Mouse (Mus musculus) right cerebral cortex, adult 2 months (tissue): ENCODE measurements around the gene Slc36a1.
A peak's percentile ranks its signal among the peaks of the same experiment; 100 is the strongest.

ENCODE experiments used
- DNase-seq, 2 experiments: peaks; one replicate each; pipeline ENCODE4 v3.0.0; 2021 to 2022; ENCODE audit warnings: low spot score in 2 of 2

Gene Slc36a1

DNA sequence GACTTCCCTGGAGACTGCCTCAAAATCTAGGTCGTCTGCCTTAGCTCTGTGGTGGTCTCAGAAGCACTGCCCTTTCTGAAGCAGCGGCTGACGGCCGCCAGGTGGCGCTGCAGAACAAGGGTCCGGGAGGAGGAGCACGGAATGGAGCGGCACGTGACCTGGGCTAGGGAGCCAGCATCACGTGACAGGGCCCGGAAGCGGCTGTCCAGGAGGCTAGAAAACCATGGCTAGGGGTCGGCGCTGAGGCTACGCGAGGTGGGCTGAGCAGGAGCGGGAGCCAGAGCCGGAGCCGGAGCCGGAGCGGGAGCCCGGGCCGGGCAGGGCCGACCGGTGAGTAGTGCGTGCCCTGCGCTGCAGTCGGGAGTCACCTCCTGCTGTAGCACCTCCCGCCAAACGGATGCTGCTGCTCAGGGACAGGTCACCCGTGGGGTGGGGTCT, at the start of gene Slc36a1:
TSS of gene Slc36a1 (plus strand) at position 192 of the 438 bp plus-strand sequence.
- DNase-seq: peak; percentile 92 to 98

DNA sequence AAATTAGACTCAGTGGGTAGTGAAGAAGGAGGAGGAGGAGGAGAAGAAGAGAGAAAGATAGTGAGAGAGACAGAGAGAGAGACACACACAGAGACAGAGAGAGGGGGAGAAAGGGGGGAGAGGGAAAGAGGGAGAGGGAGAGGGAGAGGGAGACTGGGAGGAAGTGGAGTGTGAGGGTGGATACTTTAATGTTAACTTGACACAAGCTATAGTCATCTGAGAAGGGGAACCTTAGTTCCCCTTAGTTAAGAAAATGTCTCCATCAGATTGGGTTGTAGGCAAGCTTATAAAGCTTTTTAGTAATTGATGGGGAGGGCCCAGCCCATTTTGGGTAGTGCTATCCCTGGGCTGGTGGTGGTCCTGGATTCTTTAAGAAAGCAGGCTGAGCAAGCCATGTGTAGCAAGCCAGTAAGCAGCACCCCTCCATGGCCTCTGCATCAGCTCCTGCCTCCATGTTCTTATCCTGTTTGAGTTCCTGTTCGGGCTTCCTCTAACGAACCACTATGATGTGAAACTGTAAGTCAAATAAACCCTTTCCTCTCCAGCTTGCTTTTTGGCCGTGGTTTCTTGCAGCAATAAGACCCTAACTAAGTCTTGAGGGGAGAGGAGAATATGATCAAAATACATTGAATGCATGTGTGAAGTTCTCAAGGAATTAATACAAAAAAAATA, 49.6 kb upstream of the Slc36a1 start:
- no peak for DNase-seq

DNA sequence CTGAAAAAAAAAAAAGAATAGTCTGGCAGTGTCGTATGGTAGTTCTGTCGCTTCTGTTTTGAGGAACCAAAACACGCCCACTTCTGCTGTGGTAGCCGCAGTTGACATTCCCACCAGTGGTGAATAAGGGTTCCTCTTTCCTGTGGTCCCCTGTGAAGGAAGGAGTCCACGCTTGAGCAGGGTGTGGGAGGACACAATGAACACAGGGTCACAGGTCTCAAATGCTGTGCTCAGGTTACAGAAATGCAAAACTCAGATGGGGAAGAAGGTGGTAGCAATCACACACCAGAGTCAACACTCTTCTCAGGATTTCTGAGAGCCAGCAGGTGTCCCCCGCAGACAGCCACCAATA, 49.1 kb upstream of the Slc36a1 start:
- DNase-seq: no peak

DNA sequence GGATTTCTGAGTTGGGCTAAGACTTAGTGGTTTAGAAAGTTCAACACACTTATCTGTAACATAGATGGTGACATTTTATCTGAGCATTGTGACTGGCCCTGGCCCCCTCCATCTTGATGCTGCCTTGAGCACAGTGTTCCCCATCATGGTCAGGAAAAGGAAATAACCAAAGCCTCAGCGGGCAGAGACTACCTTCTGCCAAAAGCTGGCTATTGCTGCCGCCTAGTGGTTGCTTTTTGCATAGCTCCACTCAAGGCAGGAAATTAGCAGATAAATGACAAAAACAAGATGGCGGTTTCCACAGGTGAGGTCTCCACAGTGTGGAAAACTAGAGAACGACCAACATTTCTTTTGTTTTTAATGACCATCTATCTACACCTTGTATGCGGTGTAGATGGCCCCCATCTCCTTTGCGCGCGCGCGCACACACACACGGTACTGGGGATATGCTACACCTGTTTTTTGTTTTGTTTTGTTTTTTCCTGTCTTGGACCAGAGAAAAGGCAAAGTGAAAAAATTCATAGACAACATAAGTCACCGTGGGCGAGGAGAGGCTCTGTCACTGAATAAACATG, 45.3 kb upstream of the Slc36a1 start:
- peak; percentile 89 to 92 for DNase-seq

DNA sequence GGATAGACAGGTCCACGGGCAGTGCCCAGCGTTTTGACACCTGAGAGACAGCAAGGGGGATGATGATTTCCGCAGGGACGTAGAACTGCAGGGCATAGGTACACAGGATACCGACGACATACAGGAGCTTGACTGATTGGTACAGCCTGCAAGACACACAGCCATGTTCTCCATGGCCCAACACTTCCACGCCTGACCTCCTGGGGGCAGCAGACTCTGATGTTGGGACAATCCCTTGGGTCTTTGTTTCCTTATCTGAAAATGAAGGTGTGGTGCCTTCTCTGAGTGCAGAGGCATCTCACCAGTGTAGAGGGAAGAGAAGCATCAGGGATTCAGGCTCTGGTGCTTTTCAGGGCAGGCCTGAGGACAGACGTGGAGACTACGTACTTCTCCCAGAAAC, 41.5 kb upstream of the Slc36a1 start:
- peak; percentile 72 to 80 for DNase-seq

DNA sequence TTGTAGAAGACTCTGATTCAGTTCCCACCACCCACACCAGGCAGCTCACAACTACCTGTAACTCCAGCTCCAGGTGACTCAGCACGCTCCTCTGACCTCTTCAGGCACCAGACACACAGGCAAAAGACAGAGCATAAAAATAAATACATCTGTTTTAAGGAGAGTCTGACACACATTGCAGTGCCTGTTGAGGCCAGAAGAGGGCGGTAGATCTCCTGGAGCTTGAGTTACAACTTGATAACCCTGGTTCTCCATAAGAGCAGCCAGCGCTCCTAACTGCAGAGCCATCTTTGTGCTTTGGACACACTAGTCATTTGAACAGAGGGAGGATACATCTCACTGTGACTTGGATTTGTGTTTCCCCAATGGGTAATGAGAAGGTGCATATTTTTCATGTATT, 39.4 kb upstream of the Slc36a1 start:
- DNase-seq: peak; percentile 63 to 65

DNA sequence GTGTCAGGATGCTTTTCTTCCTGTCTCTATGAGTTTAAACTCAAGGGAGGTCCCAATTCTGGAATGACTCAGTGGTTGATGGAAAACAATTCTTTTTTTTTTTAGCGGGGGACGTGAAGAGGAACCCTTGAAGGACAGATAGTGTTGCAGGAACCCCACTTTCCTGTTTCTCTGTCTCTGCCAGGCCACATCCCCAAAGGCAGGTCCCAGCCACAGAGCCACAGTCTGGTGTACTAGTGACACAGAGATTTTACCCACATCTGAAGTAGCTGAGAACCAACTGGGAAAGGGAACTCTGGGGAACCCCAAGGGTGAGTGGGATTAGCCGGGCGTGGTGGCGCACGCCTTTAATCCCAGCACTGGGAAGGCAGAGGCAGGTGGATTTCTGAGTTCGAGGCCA, 38.4 kb upstream of the Slc36a1 start:
- no peak for DNase-seq

DNA sequence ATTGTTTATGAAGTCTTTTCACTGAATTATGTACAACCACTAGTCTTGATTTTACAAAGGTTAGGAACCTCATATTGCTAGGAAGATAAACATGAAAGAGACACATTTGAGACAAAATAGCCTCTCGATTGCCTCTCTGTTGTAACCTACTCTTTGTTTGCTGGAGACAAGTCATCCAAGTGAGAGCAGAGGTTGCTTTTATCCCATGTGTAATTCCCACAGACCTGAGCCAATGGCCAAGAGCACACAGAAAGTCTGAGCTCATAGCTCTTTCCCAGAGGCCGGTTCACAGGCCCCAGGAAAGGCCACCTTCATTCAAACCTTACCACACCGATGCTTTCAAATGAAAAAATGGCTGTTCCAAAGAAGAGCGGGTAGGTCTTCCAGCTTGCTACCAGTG, 35.6 kb upstream of the Slc36a1 start:
- no peak for DNase-seq

DNA sequence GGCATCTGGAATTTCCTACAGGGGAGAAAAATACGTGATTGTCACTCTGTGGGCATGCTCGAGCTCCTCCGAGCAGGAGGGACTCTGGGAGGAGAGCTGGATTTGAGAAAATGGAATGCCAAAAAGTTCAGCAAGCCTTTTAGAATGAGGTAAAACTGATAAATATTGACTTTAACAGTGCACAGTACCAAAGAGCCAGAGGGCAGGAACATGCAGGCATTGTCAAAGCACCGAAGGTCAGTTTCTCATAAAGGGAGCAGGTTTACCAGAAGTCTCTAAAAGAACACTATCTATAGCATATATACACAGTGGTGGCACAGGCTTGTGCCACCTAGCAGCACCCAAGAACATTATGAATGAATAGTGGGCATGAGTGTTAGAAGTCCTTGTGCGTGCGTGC, 35.2 kb upstream of the Slc36a1 start:
- DNase-seq: no peak

DNA sequence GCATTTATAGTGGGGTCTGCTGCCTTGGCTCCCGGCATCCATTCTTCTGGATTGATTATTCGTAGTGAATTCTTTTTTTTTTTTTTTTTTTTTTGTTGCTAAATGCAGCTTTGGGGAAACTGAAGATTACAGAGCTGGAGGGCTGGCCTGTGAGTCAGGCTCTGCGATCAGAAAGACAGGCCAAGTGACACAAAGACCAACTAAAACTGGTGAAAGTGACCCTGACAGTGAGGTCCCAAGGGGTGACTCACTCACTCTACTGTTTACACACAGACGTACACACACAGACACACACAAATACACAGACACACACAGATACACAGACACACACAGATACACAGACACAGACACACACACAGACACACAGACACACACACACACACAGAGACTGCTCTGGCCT, 33.6 kb upstream of the Slc36a1 start:
- no peak for DNase-seq

DNA sequence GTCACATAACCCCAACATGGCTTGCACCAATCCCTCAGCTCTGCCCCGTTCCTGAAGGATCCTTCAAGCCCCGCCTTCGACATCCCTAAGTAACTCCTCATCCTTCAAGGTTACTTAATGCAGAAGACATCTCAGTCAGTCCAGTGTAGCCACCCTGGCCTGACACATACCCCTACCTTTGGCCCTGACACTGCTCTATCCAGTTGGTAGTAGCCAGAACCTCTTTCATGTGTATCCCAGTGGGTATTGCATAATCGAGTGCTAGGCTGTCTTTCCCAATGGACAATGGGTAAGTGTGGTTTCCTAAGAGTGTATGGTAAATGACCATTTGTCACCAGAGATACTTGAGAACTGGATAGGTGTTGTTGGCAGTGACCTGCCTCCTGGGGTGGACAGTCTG, 25.3 kb upstream of the Slc36a1 start:
- DNase-seq: no peak

DNA sequence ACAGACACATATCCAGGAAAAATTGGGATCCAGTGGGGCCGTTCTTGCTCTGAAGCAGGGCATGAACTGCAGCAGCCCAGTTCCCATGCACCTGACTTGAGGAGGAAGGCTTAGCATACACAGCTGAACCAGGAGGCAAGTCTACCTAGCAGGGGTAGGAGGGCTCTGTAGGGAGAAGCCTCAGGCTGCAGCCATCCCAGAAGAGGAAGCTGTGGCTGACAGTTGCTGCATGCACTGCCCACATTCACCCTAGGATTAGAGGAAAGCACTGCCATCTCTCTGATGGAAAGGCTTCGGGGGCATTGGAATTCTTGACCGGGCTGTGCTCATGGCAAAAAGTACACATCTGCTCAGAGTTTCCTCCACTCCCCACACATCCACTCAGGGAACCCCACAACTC, 24.3 kb upstream of the Slc36a1 start:
- no peak for DNase-seq

DNA sequence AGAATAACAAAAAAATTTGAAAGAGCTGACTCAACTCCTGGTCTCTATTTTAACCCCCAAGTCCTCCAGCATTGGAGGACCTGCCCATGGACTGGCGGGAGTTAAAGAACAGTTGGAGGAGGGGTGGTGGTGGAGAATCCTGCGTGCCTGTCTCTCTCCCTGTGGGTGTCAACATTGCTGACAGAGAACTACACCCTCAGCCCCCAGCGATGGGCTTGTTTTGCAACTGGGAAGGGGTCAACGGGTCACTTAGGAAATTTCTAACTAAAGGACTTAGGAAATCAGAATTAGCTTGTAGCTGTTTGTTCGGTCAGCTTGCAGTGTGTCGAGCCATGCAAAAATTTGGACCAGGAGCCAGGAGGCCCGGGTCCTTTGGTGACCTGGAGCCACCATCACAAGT, 21.0 kb upstream of the Slc36a1 start:
- DNase-seq: no peak

DNA sequence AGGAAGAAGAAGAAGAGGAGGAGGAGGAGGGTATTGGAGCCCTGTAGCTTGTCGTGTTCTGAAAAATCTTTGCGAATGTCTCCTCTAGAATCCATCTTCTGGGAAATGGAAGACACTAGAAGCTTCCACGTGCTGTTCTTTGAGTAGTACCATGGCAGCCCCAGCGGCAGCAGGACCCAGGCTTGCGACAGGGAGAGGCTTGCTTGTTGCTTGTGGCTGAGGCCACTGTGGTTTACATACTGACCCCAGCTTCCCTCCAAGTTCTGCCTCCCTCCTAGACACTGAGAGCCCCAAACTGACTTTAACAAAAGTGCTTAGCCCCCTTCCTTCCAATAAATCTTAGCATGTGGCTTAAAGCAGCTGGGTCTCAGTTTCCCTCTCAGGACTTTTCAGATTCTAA, 19.9 kb upstream of the Slc36a1 start:
- no peak for DNase-seq

DNA sequence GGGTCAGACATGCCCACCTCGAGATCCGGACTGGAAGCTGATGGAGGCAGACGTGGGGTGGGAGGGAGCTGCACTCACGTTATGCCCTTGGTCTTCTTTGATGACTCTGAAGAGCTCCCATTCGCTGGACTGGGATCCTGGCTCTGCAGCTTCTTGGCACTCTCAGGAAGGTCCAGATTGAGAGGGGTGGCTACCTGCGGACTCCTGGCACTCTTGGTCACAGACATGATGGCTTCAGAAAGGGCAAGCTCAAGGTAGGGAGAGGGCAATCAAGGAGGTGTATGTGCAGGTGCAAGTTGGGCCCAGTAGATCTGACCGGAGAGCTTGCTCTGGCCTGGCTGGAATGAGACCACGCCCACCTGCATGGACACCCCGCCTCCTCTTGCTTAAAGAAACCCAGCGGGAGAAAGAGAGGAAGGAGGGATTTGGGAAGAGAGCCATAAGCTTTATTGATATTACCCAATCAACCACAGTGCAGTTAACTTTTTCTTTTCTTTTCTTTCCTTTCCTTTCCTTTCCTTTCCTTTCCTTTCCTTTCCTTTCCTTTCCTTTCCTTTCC, 19.3 kb upstream of the Slc36a1 start, which contains the start of gene Slc36a2:
TSS of gene Slc36a2 (minus strand) at position 345 of the 559 bp plus-strand sequence.
- no peak for DNase-seq

DNA sequence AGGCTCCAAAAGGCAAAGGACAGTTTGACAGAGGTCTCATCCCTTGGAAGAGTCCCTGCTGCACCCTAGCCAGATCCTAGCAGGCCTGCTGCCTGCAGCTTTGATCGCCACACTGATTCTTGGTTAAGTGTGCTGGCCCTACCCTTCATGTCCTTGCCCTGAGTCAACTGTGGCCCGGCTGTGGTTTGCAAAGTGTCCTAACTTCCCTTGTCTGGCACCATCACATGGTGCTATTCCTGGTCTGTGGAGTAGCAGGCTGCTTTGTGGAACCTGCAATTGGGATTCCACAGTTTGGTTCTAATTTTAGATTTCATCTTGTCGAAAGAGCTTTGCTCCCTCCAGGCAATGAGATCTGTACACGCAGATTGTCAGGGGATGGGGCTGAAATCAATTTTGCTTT, 16.9 kb upstream of the Slc36a1 start:
- no peak for DNase-seq

DNA sequence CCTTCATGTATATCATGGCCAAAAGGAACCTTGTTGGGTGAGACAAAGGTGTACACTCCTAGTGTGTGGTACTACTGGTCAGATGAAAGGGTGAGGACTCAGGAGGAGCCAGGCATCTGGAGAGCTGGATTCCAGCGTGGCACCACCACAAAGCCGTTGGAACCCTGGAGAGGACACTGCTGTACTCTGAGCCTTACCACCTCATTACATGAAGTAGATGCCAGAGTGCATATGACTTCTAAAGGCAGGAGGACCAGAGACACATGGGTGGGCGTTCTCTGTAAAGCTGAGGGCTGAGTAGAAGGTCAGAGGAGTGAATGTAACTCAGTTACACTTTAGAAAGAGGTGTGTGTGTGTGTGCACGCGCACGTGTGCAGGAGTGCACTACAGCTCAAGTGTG, 16.4 kb upstream of the Slc36a1 start:
- DNase-seq: no peak

DNA sequence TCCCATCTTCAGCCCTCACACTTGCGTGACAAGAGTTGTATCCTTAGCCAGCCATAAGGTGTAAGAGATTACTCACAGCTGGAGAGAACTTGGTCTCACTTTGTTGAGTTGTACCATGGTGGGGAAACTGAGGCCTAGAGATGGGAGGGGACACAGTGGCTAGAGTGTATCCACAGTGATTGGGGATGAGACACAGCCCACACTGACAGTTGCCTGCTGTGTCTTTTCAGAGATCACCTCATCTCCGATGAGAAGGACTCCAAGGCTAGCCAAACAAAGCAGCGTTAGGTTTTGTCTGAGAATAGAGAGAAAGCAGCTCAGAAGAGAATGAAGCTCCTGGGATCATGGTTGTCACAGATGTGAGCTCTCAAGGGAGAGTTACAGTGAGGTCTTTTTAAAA, 13.9 kb upstream of the Slc36a1 start:
- DNase-seq: no peak

DNA sequence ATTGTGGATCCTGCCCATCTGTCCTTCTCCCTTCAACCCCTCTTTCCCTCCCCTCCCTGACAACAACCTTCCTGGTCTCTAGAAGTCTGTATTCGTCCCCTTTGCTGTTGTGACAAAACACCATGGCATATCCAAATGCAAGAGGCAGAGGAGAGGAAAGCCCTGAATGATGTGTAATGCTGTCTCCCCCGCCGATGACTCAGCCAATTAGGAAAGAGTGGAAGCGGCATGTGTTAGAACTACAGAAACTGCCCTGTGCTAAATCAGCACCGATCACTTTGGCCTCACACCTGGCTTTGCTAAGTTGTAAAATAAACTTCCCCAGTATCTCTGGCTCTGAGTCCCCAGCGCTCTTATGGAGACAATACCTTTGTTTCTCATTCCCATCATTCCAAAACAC, 7.1 kb upstream of the Slc36a1 start:
- no peak for DNase-seq

DNA sequence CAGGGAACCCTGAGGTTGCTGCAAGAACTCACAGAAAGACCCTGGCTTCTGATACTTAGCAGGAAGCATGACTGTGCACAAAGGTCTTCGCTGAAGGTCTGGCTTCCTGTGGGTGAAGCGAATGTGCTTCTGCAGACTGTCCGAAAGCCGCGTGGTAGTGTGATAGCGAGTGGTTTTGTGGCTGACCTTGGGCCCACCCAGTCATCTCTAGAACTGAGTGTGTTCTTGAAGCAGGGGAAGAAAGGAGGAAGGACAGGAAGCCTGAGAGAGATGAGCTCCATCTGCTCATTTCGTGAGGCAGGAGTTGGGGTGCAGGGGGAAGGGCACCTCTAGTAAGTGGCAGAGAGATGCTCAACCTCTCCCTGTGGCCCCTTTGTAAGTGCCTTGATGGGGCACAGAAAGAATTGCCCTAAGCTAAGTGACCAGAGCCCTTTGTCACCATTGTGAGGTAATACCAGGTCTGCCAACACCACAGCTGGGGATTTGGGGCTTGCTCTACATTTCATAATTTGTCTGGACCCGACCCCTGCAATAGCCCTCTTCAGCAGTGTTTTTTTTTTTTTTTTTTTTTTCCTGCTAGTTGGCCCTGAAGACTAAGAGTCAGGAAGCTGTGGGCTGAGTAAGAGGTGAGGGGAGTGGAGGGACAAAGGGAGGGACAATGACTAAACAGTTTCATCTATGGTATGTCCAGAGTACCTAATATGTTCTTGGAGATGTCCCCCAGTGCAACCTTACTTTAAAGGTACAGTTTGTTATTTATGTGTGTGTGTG, 6.2 kb upstream of the Slc36a1 start:
- no peak for DNase-seq

DNA sequence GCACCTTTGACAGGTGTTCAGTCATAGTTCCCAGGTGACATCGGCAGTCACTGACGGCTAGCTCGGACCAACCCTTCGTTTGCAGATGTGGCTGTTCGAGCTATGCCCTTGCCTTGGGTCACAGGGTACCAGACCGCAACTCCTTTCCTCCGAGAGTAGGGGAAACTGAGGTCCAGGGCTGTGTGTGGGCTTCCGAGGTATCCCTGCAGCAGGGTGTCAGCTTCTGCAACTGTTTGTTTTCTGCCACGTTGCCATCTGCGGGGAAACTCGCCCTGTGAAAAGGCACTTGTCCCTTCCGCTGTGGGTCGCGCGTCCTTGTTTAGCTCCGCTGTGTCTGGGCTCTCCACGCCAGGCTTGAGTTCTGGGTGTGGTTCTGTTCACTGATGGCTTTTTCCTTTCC, 452 bp downstream of the Slc36a1 start:
- peak in 1 of 2 experiments; percentile 45 for DNase-seq

DNA sequence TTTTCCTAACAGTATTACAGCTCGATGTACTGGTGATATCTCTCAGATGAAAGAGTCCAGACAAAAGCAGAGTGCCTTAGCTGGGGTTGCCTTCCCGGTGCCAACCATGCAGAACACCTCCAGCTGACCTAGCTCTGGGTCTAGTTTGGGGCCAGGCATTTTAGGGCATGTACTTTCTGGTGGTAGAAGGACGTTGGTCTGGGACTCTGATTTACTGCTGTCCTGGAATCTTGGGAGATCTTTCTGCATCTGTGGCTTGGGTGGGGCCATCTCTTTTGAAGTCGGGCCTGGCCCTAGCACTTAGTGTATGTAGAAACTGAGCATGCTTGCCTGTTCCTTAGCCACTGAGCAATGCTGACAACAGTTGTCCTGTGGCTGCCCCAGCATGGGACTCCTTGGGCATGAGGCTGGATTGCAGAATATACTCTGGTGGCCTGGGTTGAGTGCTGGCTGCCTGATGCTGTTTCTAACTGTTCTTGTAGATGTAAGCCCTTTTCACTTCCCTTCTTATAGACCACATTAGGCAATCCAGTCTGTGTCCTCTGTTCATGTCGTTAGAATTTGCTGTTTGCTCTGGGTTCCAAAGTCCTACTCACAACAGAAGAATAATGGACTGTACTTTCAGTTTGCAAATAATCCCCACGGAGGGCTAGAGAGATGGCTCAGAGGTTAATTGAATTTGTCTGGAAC, 4.0 kb downstream of the Slc36a1 start:
- no peak for DNase-seq
